Mouse (Mus musculus) right cerebral cortex, postnatal 10 days (tissue): ENCODE measurements around the gene Baz2b.

ENCODE experiments used
- DNase-seq, 2 experiments: peaks; one replicate each; pipeline ENCODE4 v3.0.0; 2021; ENCODE audit warnings: low spot score in 2 of 2

Gene Baz2b

GRCm38 (mm10) chr2:60132269-60133042 lies 77.2 kb downstream of the Baz2b start:
- no peak for DNase-seq

DNA sequence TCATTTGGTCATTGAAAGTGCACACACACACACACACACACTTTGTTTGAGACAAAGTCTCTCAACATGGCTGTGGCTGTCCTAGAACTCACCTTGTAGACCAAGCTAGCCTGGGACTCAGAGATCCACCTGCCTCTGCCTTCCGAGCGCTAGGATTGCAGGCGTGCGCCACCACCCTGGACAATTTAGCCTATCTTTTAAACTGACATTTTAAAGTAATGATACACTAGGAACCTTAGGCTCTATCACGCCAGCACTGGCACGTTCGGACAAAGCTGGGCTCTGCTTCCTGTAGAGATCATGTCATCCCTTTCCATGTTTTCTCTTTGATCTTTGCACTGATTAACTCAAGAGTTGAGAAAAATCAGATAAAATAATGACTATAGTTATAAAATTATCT lies 81.0 kb downstream of the Baz2b start:
- no peak for DNase-seq

GRCm38 (mm10) chr2:60126831-60127230 lies 82.8 kb downstream of the Baz2b start:
- no peak for DNase-seq

GRCm38 (mm10) chr2:60126292-60126691 lies 83.3 kb downstream of the Baz2b start:
- DNase-seq: no peak

GRCm38 (mm10) chr2:60125049-60126004 lies 84.3 kb downstream of the Baz2b start:
- DNase-seq: peak; percentile 49 to 62

- DNase-seq: peak; percentile 52 to 54
Observed at GRCm38 (mm10) chr2:60124648-60125048, 85.0 kb downstream of the Baz2b start.

- DNase-seq: no peak
Observed at GRCm38 (mm10) chr2:60123911-60124647, 85.6 kb downstream of the Baz2b start.

GRCm38 (mm10) chr2:60123061-60123874 lies 86.4 kb downstream of the Baz2b start:
- no peak for DNase-seq

GRCm38 (mm10) chr2:60122188-60122587 lies 87.5 kb downstream of the Baz2b start:
- DNase-seq: no peak

DNA sequence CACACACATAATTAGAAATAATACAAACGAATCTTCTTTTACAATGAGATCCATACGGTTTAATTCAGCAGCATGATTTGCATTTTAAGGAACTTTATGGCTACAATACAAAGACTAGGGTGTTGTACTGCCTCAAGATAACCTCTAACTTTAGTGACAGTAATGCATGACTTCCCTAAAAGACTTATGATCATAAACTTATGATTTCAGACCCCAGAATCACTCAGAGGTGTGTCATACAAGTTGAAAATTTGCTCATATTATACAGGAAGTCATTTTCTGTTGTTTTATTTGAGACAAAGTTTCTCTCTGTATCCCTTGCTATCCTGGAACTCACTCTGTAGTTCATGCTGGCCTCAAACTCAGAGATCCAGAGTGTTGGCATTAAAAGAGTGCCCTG lies 89.0 kb downstream of the Baz2b start:
- DNase-seq: no peak

DNA sequence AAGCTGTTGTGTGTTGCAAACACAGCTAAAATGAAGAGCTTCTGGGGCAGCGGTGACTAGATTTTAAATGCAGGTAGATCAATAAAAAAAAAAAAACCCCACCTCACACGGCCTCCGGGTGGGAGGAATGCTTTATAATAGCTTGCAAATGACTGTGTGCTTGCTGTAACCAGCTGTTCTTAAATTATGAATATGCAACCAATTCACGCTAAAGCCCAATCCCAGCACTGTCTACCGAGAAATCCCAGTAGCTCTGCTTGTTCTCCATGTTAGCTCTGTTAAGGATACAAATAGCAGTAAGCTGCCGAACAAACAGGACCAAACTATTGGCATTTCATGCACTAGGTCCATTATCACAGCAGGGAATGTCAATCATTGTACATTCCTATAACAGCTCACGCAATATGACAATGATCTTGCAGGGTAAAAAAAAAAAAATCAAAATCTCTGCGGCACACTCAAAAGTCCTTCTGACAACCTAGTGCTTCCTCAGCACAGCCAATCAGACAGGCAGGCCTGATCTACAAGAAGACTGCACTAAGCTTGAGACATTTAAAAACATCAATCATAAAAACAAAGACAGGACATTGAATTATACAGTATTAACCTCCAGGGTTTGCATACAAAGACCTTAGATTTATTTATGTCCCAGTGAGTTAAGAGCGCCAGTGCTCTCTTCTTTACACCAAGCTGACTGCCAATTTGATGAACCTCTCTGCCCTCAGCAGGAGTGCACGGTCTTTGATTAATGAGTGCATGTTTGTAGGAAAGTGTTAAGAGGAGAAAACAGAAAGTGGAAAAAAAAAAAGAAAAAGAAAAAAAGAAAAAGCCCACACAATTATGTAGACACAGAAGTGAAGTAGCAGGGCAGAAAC lies 90.7 kb downstream of the Baz2b start:
- DNase-seq: no peak

DNA sequence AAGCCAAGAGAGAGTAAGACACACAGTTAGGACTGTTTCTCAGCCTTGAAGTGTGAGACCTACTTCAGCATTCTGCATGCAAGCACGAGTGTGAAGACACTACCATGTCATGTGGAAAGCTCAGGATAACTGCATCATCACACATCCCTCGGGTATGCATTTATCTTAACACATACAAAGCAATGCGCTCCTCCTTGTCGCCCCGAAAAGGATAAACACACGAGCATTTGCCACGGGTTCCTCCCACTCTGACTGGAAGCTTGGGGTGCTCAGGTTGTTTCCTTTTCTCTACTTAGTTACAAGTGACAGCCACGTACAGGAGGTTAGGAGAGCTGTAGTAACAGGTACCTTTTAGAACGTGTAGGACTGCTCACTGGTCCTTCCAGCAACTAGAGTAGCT lies 91.8 kb downstream of the Baz2b start:
- DNase-seq: no peak

GRCm38 (mm10) chr2:60115891-60116554 lies 93.6 kb downstream of the Baz2b start:
- DNase-seq: no peak

- no peak for DNase-seq
Observed at GRCm38 (mm10) chr2:60114901-60115300, 94.7 kb downstream of the Baz2b start.

DNA sequence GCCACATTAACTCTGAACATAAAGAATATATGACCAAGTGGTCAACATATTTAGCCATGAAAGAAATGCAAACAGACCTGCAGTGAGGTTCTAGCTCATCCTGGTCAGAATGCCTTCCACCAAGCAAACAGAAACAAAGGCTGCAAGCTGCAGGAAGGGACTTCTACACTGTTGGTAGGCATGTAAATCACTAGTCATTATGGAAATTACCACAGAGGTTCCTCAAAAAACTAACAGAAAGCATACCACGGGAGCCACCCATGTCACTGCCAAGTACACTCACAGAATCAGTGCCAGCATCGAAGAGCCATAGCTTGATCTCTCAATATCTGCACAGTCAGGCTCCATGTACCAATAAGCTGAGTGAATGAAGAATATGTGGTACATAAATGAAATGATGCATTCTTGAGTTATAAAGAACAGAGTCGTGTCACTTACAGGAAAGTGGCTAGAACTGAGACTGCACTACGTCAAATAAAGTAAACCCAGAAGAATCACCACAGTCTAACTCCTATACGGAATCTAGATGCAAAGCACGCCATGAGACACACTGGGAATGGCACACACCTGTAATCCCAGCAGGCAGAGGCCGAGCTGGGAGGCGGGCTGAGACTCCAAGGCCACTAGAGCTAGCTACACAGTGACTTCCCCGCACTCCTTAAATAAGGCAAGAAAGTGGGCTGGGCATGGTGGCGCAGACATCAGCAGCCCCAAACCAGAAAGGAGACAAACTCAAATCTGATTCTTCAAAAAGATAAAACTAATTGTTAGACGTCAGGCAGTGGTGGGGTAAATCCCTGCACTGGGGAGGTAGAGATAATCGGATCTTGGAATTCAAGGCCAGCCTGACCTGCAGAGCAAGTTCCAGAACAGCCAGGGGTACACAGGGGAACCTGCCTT lies 95.7 kb downstream of the Baz2b start:
- no peak for DNase-seq

DNA sequence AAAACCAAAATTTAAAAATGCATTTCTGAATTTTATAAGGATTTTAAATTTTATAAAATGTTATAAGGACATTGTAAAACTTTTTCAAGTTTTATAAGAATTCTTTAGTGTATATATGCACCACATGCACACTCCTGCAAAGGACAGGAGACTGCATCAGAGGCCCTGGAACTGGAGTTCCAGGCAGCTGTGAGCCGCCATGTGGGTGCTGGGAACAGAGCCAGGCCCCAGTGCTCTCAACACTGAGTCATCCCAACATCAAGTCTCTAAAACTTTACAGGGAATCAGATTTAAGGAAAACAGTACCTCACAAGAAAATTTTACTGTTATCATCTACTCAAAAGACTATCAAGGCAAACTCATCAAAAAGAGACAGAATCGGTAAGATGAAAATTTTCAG lies 97.5 kb downstream of the Baz2b start:
- DNase-seq: no peak

- DNase-seq: no peak
Observed at GRCm38 (mm10) chr2:60109001-60109400, 100.6 kb downstream of the Baz2b start.

DNA sequence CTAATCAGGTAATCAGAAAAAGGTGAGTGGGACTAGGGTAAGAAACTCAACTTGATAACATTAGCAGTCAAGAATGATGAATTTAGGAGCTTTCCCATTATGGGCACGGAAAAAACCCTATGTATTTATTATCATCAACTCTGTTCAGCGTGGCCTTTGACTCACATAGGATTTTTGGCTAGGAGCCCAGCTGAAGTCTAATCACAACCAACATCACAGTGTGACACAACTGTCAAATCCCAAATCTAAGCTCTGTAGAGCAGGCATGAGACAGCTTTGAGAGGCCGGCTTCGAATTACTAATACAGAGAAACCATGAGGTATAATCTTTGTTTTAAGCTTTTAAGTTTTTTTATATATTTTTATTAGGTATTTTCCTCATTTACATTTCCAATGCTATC lies 113.0 kb downstream of the Baz2b start:
- DNase-seq: no peak

GRCm38 (mm10) chr2:60090280-60090679 lies 119.4 kb downstream of the Baz2b start:
- DNase-seq: no peak
